Mouse (Mus musculus) C2C12 (cell line): ENCODE results near the gene Rere.

ENCODE experiments used
- CTCF ChIP-seq: IDR thresholded peaks from one replicate; pipeline ENCODE4 v1.5.1; 2011; ENCODE audit not compliant: control insufficient read depth, insufficient read depth, insufficient read length
- USF1 ChIP-seq: IDR thresholded peaks from one replicate; pipeline ENCODE4 v1.6.1; 2011; ENCODE audit warnings: low read depth, mild to moderate bottlenecking, control low read depth, moderate library complexity

DNA sequence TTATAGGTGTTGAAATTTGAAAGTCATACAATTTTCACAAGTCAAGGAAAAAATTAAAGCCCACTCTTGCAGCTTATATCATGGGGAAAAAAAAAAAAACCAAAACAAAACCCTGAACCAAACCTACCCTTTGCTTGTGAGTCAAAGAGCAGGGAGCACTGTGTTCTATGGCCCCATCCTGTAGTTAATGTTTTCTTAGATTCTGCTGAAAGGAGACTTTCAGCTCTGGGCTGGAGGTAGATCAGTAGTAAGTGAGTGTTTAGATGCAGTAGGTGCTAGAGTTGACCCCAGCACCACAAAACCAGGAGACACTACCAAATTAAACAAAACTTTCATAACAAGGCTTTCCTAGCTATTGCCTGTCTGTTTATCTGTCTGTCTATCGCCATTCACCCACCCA, 133.3 kb downstream of the Rere start:
- TF ChIP-seq CTCF: no peak
- no peak for TF ChIP-seq USF1
